Mouse (Mus musculus) retina, postnatal 7 days (tissue): Measurements from ENCODE around the gene Alkbh5.
"Not testable (repeated sequence)": the region's sequence is repeated elsewhere in the genome, so short reads cannot be mapped to it uniquely, and the experiment has no call there.

Experiments used
- DNase-seq: peaks from one replicate; pipeline ENCODE4 v3.0.0-alpha.2; 2012; ENCODE audit warnings: low read depth, low spot score

Gene Alkbh5

GRCm38 (mm10) chr11:60543211-60543610 lies 7.0 kb downstream of the Alkbh5 start:
- DNase-seq: not testable (repeated sequence)

DNA sequence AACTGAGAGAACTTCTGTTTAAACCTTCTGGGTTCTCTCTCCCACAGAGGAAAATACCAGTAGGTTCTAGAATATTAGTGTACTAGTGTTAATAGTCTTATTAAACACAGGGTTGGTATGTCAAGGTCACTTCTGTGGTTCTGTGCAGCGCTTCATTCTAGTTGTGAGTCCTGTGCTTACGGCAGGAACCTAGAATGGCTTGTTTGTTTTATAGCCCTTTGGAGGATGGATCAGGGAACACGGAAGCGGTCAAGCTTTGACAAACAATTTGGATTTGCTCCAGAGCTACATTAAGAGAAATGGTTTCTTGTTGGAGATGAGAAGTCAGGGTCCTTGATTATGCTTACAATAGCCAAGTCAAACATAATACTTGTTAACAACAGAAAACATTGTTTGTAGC lies 9.3 kb downstream of the Alkbh5 start:
- no peak for DNase-seq

DNA sequence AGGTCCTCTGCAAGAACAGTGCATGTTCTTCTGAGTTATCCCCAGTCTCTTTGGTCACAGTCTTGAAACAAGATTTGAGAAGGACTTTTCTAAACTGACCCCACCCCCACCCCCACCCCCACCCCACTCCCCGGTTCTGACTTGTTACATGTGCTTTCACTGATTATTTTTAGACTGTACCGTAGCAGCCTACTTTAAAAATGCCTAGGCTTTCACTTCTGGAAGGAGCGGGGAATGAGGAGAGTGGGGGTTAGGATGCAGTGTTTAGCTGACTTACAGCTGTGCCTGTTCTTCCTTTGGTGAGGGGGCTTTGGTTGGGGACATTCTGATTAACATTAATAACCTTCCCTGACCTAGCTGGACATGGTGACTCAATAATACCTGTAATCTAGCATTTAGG lies 11.9 kb downstream of the Alkbh5 start:
- DNase-seq: no peak

DNA sequence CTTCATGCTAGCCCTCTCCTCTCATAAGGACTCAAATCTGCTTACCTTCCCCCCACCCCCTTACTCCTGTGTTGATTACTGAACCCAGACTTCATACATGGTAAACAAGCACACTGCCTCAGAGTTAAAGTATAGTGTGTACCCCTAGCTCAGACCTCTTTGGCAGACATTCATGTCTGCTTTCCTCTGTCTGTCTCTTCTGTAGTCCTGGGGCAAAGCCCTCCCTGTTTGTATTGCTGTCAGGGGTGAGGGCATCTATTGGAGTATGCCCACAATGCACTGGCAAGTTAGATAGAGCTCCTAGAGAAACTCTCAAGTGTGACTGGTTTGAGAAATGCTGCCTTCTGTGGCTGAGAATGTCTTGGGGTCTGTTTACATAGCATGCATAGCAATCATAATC lies 16.9 kb downstream of the Alkbh5 start:
- no peak for DNase-seq

- DNase-seq: no peak
Measured at GRCm38 (mm10) chr11:60557675-60558074, 21.5 kb downstream of the Alkbh5 start.

GRCm38 (mm10) chr11:60559342-60559741 lies 23.2 kb downstream of the Alkbh5 start:
- DNase-seq: peak; percentile 64

DNA sequence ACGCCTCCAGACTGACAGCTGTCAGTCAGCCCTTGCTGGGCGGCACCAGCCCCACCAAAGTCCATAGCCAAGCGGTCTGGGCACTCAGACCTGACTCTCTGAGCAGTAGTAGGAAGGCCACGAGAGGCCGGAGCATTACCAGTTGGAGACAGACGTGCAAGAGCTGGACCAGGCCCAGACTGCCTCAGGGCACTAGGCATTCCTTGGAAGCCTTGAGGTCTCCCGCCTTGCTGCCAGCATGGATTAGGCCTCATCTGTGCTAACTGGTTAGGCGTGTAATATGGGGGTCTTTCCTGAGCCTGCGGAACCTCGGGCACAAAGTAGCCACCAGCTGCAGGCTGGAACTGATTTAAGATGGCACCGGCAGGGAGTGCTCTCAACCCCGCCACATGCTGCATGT lies 37.8 kb downstream of the Alkbh5 start:
- not testable (repeated sequence) for DNase-seq
